Mouse (Mus musculus): Measurements from ENCODE around the gene Ttc12. TPM values are rescaled to one million over a fixed set of nuclear protein-coding genes. Genes with fewer than 3 reads are reported as not detected.

Ttc12 gene
- total RNA-seq, 2 experiments from 2014 or later: 1.1 to 1.2 TPM

GRCm38 (mm10) chr9:49490609-49491008, 4.6 kb upstream of the Ttc12 start:
- no peak for DNase-seq (ENCODE audit: low spot score in 2 of 2)

- peak; percentile 66 to 79 for DNase-seq (ENCODE audit: low spot score in 2 of 2)
Observed at GRCm38 (mm10) chr9:49488912-49489895, 3.2 kb upstream of the Ttc12 start.

- no peak for DNase-seq (ENCODE audit: low spot score in 2 of 2)
Observed at GRCm38 (mm10) chr9:49488258-49488657, 2.2 kb upstream of the Ttc12 start.

- DNase-seq (ENCODE audit: low spot score in 2 of 2): no peak
Observed at GRCm38 (mm10) chr9:49487657-49487943, 1.6 kb upstream of the Ttc12 start.

- no peak for DNase-seq (ENCODE audit: low spot score in 2 of 2)
Observed at GRCm38 (mm10) chr9:49486805-49487656, 1.0 kb upstream of the Ttc12 start.

- no peak for DNase-seq (ENCODE audit: low spot score in 2 of 2)
Observed at GRCm38 (mm10) chr9:49485250-49485891, 654 bp downstream of the Ttc12 start.

GRCm38 (mm10) chr9:49483316-49483715, 2.7 kb downstream of the Ttc12 start:
- DNase-seq (ENCODE audit: low spot score in 2 of 2): no peak

GRCm38 (mm10) chr9:49472126-49472525, 13.9 kb downstream of the Ttc12 start:
- no peak for DNase-seq (ENCODE audit: low spot score in 2 of 2)

- no peak for DNase-seq (ENCODE audit: low spot score in 2 of 2)
Observed at GRCm38 (mm10) chr9:49470946-49471345, 15.1 kb downstream of the Ttc12 start.

GRCm38 (mm10) chr9:49470006-49470405, 16.0 kb downstream of the Ttc12 start:
- DNase-seq (ENCODE audit: low spot score in 2 of 2): no peak

- no peak for DNase-seq (ENCODE audit: low spot score in 2 of 2)
Observed at GRCm38 (mm10) chr9:49456136-49456535, 29.9 kb downstream of the Ttc12 start.

GRCm38 (mm10) chr9:49452396-49452795, 33.6 kb downstream of the Ttc12 start:
- no peak for DNase-seq (ENCODE audit: low spot score in 2 of 2)

- no peak for DNase-seq (ENCODE audit: low spot score in 2 of 2)
Observed at GRCm38 (mm10) chr9:49450491-49450890, 35.5 kb downstream of the Ttc12 start.

- DNase-seq (ENCODE audit: low spot score in 2 of 2): no peak
Observed at GRCm38 (mm10) chr9:49442621-49443020, 43.4 kb downstream of the Ttc12 start.

- no peak for DNase-seq (ENCODE audit: low spot score in 2 of 2)
Observed at GRCm38 (mm10) chr9:49427478-49427877, 58.5 kb downstream of the Ttc12 start.

- no peak for DNase-seq (ENCODE audit: low spot score in 2 of 2)
Observed at GRCm38 (mm10) chr9:49426921-49427320, 59.1 kb downstream of the Ttc12 start, which contains the start of gene Ankk1. Gene Ankk1 (minus strand): TSS chr9:49427021.

GRCm38 (mm10) chr9:49425585-49425984, 60.4 kb downstream of the Ttc12 start:
- no peak for DNase-seq (ENCODE audit: low spot score in 2 of 2)

GRCm38 (mm10) chr9:49423866-49424265, 62.2 kb downstream of the Ttc12 start:
- DNase-seq (ENCODE audit: low spot score in 2 of 2): no peak

- DNase-seq (ENCODE audit: low spot score in 2 of 2): no peak
Observed at GRCm38 (mm10) chr9:49410621-49411020, 75.4 kb downstream of the Ttc12 start.

GRCm38 (mm10) chr9:49407028-49407427, 79.0 kb downstream of the Ttc12 start:
- DNase-seq (ENCODE audit: low spot score in 2 of 2): no peak

- DNase-seq (ENCODE audit: low spot score in 2 of 2): no peak
Observed at GRCm38 (mm10) chr9:49403711-49404110, 82.3 kb downstream of the Ttc12 start.

All from gastrocnemius, postnatal 4 days (tissue).